Mouse (Mus musculus): Measurements from ENCODE around the gene Luc7l. TPM values are rescaled to one million over a fixed set of nuclear protein-coding genes. Genes with fewer than 3 reads are reported as not detected.

Luc7l gene
- polyA plus RNA-seq, 1 experiment from 2014 or later: 99.6 TPM

DNA sequence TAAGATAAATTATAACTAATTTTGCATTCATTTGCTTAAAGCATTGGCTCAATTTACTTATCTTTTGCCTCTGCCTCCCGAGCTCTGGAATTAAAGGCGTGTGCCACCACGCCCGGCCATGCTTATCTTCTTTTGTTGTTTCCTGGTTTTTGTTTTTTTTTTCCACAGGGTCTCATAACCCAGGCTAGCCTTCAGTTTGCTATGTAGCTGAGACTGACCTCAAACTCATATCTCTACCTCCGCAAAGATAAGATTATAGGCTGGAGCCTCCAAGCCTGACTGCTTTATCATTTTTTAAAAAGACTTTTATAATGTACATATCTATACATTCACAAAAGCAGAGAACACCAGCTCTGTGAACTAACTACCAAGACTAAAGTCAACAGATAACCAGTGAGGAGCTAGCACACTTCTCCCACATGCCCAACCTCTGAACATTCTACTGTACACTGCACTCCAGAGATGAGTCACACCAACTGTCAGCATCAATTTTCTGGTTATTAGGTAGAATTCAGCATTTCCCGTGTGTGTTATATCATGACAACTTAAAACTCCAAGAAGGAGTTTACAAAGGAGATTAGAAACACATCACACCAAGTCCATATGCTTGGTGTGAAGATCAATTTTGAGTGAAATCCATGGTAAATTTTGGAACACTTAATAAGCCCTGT is 12.4 kb upstream of the Luc7l start:
- Histone ChIP-seq H3K9me3 (ENCODE audit: control insufficient read depth, low read length) (no peaks in the 10 kb centered on the region), H3K9ac (ENCODE audit: low read length) (no peak overlapping the region), H3K27ac (ENCODE audit: low read depth) (no peak overlapping the region), H3K4me2 (ENCODE audit: low read length) (no peak overlapping the region), H3K4me3 (ENCODE audit: low read depth, low read length) (no peak overlapping the region), H3K27me3 (replicated peaks; ENCODE audit: control insufficient read depth, insufficient read depth, low read length) (no peaks in the 10 kb centered on the region), H3K36me3 (ENCODE audit: control insufficient read depth, insufficient read depth, low read length) (no peaks in the 10 kb centered on the region), H3K4me1 (replicated peaks; ENCODE audit: control insufficient read depth, insufficient read depth, low read length) (peaks cover 14% of the 10 kb centered on the region; the same call in 1 of the 2 replicates)
- ATAC-seq (replicated peaks; ENCODE audit: low FRiP score, low TSS enrichment, low read depth) (no peak), DNase-seq (ENCODE audit: low spot score) (no peak)
- 70% methylated on average over 6 of the region's 6 CpGs for WGBS

DNA sequence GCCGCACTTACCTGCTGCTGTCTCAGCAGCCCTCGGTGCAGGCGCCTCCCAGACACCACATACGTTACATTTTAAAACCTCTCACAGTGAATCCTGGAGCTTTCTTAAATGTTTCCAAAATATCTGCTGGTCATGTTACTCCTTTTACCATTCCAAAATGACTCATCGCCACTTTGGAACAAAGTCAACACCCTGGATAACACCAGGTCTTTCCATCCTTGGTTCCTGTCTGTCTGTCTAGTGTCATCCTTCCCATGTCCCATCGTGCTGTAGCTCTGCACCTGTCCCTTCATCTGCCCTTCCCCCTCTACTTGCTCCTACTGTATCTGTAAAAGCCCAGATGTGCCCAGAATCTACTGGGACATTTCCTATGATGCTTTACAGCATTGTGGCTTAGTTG is 11.7 kb upstream of the Luc7l start:
- H3K27me3 ChIP-seq (replicated peaks; ENCODE audit: control insufficient read depth, insufficient read depth, low read length): no peaks in the 10 kb centered on the region
- no peaks in the 10 kb centered on the region for H3K36me3 ChIP-seq (ENCODE audit: control insufficient read depth, insufficient read depth, low read length)
- ATAC-seq (replicated peaks; ENCODE audit: low FRiP score, low TSS enrichment, low read depth): no peak
- H3K27ac ChIP-seq (ENCODE audit: low read depth): no peak overlapping the region
- no peak overlapping the region for H3K4me3 ChIP-seq (ENCODE audit: low read depth, low read length)
- peaks cover 14% of the 10 kb centered on the region; the same call in 1 of the 2 replicates for H3K4me1 ChIP-seq (replicated peaks; ENCODE audit: control insufficient read depth, insufficient read depth, low read length)
- no peaks in the 10 kb centered on the region for H3K9me3 ChIP-seq (ENCODE audit: control insufficient read depth, low read length)
- no peak overlapping the region for H3K9ac ChIP-seq (ENCODE audit: low read length)
- 69% methylated on average over 6 of the region's 6 CpGs for WGBS
- DNase-seq (ENCODE audit: low spot score): no peak
- no peak overlapping the region for H3K4me2 ChIP-seq (ENCODE audit: low read length)

DNA sequence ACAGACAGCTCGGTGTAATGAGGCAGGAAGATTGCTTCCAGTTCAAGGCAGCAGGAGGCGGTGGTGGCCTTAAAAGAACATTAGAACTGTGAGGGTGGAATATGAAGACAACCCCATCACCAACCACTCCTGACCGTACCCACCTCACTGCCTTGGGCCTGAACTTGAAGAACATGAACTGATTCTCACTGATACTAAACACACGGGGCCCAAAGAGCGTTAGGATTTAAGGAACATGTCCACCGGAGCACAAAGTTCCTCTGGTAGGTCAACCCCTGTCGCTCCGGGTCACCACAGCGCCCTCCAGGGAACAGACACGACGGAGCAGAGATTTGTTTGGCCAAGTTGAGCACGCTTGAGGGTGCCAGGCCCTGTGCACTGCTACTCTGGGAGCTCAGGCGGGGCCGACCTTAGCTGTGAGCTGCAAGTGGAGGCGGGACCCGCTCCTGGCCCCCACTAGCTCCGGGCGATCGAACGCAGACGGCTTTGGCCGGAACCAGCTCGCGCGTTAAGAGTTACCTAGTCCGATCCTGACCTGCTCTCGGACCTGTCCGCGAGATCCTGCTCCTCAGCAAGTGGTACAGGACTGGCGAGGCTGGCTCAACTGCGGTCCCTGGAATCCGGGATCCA is 9.1 kb upstream of the Luc7l start:
- DNase-seq (ENCODE audit: low spot score): no peak
- H3K4me1 ChIP-seq (replicated peaks; ENCODE audit: control insufficient read depth, insufficient read depth, low read length): peaks cover 8% of the 10 kb centered on the region; the same call in 1 of the 2 replicates
- H3K4me3 ChIP-seq (ENCODE audit: low read depth, low read length): peak overlapping the region; percentile 66
- H3K9ac ChIP-seq (ENCODE audit: low read length): peak overlapping the region; percentile 60
- H3K27me3 ChIP-seq (replicated peaks; ENCODE audit: control insufficient read depth, insufficient read depth, low read length): no peaks in the 10 kb centered on the region
- H3K4me2 ChIP-seq (ENCODE audit: low read length): peak overlapping the region; percentile 72
- H3K27ac ChIP-seq (ENCODE audit: low read depth): peak overlapping the region; percentile 66
- H3K9me3 ChIP-seq (ENCODE audit: control insufficient read depth, low read length): no peaks in the 10 kb centered on the region
- no peaks in the 10 kb centered on the region for H3K36me3 ChIP-seq (ENCODE audit: control insufficient read depth, insufficient read depth, low read length)
- WGBS: 1% methylated on average over 32 of the region's 32 CpGs
- peak; percentile 84 for ATAC-seq (replicated peaks; ENCODE audit: low FRiP score, low TSS enrichment, low read depth)

DNA sequence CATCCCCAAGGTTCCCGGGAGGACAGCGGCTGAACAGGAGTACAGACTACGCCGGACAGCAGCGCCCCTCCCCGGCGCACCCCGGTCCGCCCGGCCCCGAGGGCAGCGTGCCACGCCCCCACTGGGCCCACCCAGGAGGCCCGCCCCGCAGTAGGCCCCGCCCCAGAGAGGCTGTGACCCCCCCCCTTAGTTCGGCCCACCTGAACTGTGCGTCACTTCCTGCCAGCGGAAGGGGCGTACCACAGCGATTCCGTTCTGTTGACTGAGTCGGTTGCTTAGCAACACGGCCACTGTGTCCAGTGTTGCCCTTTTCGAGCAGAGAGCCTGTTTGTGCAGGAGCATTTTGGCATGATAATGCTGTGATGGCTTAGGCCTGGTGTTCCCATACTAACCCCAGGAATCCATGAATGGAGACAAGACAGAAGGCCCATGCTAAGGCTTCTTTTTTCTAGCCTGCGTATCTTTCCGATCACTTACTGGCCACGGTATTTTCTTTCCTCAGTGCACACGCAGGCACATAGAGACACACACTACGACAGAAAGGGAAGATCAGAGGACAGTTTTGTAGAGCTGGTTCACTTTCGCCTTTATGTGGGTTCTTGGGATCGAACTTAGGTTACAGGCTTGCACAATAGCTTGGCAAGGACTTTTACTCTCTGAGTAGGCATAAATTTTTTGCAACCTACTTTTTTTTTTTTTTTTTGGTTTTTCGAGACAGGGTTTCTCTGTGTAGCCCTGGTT is 8.4 kb upstream of the Luc7l start, which contains the start of gene Fam234a:
Fam234a (minus strand) TSS at position 142 of the 741 bp plus-strand sequence.
- peak; percentile 96 for ATAC-seq (replicated peaks; ENCODE audit: low FRiP score, low TSS enrichment, low read depth)
- Histone ChIP-seq H3K27ac (ENCODE audit: low read depth) (peak within 1 kb of the TSS; percentile 89), H3K4me3 (ENCODE audit: low read depth, low read length) (peak within 1 kb of the TSS; percentile 66), H3K9me3 (ENCODE audit: control insufficient read depth, low read length) (no peaks in the 10 kb centered on the region), H3K4me1 (replicated peaks; ENCODE audit: control insufficient read depth, insufficient read depth, low read length) (peaks cover 8% of the 10 kb centered on the region; the same call in 1 of the 2 replicates), H3K27me3 (replicated peaks; ENCODE audit: control insufficient read depth, insufficient read depth, low read length) (no peaks in the 10 kb centered on the region), H3K36me3 (ENCODE audit: control insufficient read depth, insufficient read depth, low read length) (no peaks in the 10 kb centered on the region), H3K9ac (ENCODE audit: low read length) (peak within 1 kb of the TSS; percentile 60), H3K4me2 (ENCODE audit: low read length) (peak within 1 kb of the TSS; percentile 72)
- DNase-seq (ENCODE audit: low spot score): peak; percentile 97
- WGBS: 8% methylated on average over 33 of the region's 33 CpGs

DNA sequence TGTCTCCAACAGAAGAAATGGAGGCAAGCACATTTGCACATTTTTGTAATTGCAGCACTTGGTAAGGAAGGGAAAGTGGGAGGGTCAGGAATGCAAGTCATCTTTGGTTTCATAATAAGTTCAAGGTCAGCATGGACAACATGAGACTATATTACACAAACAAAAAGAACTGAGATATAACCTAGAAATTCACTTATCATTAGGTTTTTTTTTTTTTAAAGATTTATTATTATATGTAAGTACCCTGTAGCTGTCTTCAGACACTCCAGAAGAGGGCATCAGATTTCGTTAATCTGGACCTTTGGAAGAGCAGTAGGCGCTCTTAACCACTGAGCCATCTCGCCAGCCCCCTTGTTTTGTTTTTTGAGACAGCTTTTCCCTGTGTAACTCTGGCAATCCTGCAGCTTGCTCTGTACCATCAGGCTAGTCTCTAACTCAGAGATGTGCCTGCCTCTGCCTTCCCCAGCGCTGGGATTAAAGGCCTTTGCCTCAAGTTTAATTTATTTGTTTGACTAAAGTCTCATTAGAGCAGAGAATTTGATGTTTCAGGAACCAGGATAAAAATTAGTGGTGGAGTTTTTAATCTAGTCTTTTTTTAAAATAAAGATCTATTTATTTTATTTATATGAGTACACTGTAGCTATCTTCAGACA is 684 bp upstream of the Luc7l start:
- Histone ChIP-seq H3K9me3 (ENCODE audit: control insufficient read depth, low read length) (no peaks in the 10 kb centered on the region), H3K4me2 (ENCODE audit: low read length) (peak overlapping the region; percentile 90), H3K36me3 (ENCODE audit: control insufficient read depth, insufficient read depth, low read length) (peaks cover 27% of the 10 kb centered on the region), H3K4me1 (replicated peaks; ENCODE audit: control insufficient read depth, insufficient read depth, low read length) (peaks cover 13% of the 10 kb centered on the region), H3K4me3 (ENCODE audit: low read depth, low read length) (peak overlapping the region; percentile 91), H3K9ac (ENCODE audit: low read length) (peak overlapping the region; percentile 97; the same call in 1 of the 2 replicates), H3K27ac (ENCODE audit: low read depth) (peak overlapping the region; percentile 99), H3K27me3 (replicated peaks; ENCODE audit: control insufficient read depth, insufficient read depth, low read length) (no peaks in the 10 kb centered on the region)
- DNase-seq (ENCODE audit: low spot score) (no peak), ATAC-seq (replicated peaks; ENCODE audit: low FRiP score, low TSS enrichment, low read depth) (no peak)
- 57% methylated on average over 4 of the region's 4 CpGs for WGBS

DNA sequence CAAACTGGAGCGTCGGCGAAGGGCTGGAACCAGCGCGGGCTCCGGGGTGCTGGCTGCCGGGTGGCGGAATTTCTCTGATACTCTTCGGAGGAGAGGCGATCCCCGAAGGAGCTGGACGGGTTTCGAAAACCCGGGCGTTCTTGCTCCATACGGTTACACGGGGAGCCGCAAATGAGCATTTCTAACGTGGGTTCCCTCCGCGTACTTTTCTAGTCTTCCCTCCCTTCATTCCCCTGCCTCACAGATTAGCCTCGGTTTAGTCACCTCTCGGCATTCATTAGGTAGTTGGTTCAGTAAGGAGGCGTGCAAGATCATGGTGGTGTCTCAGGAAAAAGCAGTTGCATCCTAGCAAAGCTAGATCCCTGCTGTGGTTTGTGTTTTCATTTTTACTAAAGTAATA is 703 bp downstream of the Luc7l start:
- Histone ChIP-seq H3K4me1 (replicated peaks; ENCODE audit: control insufficient read depth, insufficient read depth, low read length) (peaks cover 13% of the 10 kb centered on the region), H3K4me2 (ENCODE audit: low read length) (peak overlapping the region; percentile 90), H3K27me3 (replicated peaks; ENCODE audit: control insufficient read depth, insufficient read depth, low read length) (no peaks in the 10 kb centered on the region), H3K4me3 (ENCODE audit: low read depth, low read length) (peak overlapping the region; percentile 91), H3K9ac (ENCODE audit: low read length) (peak overlapping the region; percentile 97), H3K36me3 (ENCODE audit: control insufficient read depth, insufficient read depth, low read length) (peaks cover 41% of the 10 kb centered on the region), H3K27ac (ENCODE audit: low read depth) (peak overlapping the region; percentile 99), H3K9me3 (ENCODE audit: control insufficient read depth, low read length) (no peaks in the 10 kb centered on the region)
- ATAC-seq (replicated peaks; ENCODE audit: low FRiP score, low TSS enrichment, low read depth) (peak; percentile 30; the same call in 1 of the 2 replicates), DNase-seq (ENCODE audit: low spot score) (no peak)
- under 1% methylated on average over 23 of the region's 24 CpGs for WGBS

DNA sequence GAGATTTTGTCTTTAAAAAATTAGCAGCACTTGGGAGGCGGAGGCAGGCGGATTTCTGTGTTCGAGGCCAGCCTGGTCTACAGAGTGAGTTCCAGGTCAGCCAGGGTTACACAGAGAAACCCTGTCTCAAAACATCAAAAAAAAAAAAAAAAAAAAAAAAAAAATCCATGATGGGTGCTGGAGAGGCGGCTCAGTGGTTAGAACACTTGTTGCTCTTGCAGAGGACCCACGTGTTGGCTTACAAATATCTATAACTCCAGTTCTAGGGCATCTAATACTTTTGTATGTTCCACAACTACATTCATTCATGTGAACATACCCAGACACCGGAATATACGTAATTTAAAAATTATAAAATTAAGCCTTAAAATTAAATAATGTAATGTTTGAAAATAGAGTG is 2.6 kb downstream of the Luc7l start:
- ATAC-seq (replicated peaks; ENCODE audit: low FRiP score, low TSS enrichment, low read depth) (no peak), DNase-seq (ENCODE audit: low spot score) (no peak)
- Histone ChIP-seq H3K36me3 (ENCODE audit: control insufficient read depth, insufficient read depth, low read length) (peaks cover 60% of the 10 kb centered on the region), H3K4me3 (ENCODE audit: low read depth, low read length) (no peak overlapping the region), H3K9ac (ENCODE audit: low read length) (no peak overlapping the region), H3K4me1 (replicated peaks; ENCODE audit: control insufficient read depth, insufficient read depth, low read length) (peaks cover 13% of the 10 kb centered on the region), H3K27me3 (replicated peaks; ENCODE audit: control insufficient read depth, insufficient read depth, low read length) (no peaks in the 10 kb centered on the region), H3K4me2 (ENCODE audit: low read length) (no peak overlapping the region), H3K27ac (ENCODE audit: low read depth) (no peak overlapping the region), H3K9me3 (ENCODE audit: control insufficient read depth, low read length) (no peaks in the 10 kb centered on the region)
- 95% methylated on average over 7 of the region's 7 CpGs for WGBS

DNA sequence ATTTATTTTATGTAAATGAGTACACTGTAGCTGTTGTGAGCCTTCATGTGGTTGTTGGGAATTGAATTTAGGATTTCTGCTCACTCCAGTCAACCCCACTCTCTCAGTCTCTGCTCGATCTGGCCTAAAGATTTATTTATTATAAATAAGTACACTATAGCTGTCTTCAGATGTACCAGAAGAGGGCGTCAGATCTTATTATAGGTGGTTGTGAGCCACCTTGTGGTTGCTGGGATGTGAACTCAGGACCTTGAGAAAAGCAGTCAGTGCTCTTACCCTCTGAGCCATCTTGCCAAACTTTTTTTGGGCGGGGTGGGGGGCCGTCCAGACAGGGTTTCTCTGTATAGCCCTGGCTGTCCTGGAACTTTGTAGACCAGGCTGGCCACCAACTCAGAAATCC is 9.1 kb downstream of the Luc7l start:
- H3K9me3 ChIP-seq (ENCODE audit: control insufficient read depth, low read length): no peaks in the 10 kb centered on the region
- H3K9ac ChIP-seq (ENCODE audit: low read length): no peak overlapping the region
- H3K27ac ChIP-seq (ENCODE audit: low read depth): no peak overlapping the region
- 75% methylated on average over 4 of the region's 4 CpGs for WGBS
- DNase-seq (ENCODE audit: low spot score) (no peak), ATAC-seq (replicated peaks; ENCODE audit: low FRiP score, low TSS enrichment, low read depth) (no peak)
- no peak overlapping the region for H3K4me3 ChIP-seq (ENCODE audit: low read depth, low read length)
- no peaks in the 10 kb centered on the region for H3K4me1 ChIP-seq (replicated peaks; ENCODE audit: control insufficient read depth, insufficient read depth, low read length)
- H3K4me2 ChIP-seq (ENCODE audit: low read length): no peak overlapping the region
- H3K27me3 ChIP-seq (replicated peaks; ENCODE audit: control insufficient read depth, insufficient read depth, low read length): no peaks in the 10 kb centered on the region
- peaks cover 95% of the 10 kb centered on the region for H3K36me3 ChIP-seq (ENCODE audit: control insufficient read depth, insufficient read depth, low read length)

Measured in intestine, embryonic 14.5 days (tissue).